Mouse (Mus musculus) neural tube, embryonic 14.5 days (tissue): ENCODE results near the gene Sept9. TPM values are rescaled to one million over a fixed set of nuclear protein-coding genes. Genes with fewer than 3 reads are reported as not detected.

ENCODE experiments used
- ATAC-seq: fragments of 200-750 bp; cut with Nextera tagmentation; 2 replicates; pipeline ENCODE4 v1.8.0; 2017; ENCODE audit warnings: low read depth, mild to moderate bottlenecking, moderate TSS enrichment, moderate library complexity
- H3K27ac ChIP-seq: fragments of 300-500 bp; sonication (generic); 2 replicates; pipeline ENCODE4 v1.5.1; 2014; ENCODE audit warnings: low read depth, mild to moderate bottlenecking, control low read depth, low read length, moderate library complexity, mixed read lengths
- H3K27me3 ChIP-seq: fragments of 300-500 bp; sonication (generic); 2 replicates; pipeline ENCODE4 v1.6.1; 2014; ENCODE audit warnings: low read length; ENCODE audit not compliant: control insufficient read depth, insufficient read depth
- H3K36me3 ChIP-seq: fragments of 300-500 bp; sonication (generic); 2 replicates; pipeline ENCODE4 v1.6.1; 2014; ENCODE audit warnings: low read length, mixed read lengths; ENCODE audit not compliant: control insufficient read depth, insufficient read depth
- H3K4me1 ChIP-seq: fragments of 300-500 bp; sonication (generic); 2 replicates; pipeline ENCODE4 v1.6.1; 2014; ENCODE audit warnings: low read length; ENCODE audit not compliant: control insufficient read depth, insufficient read depth
- H3K4me2 ChIP-seq: fragments of 300-500 bp; sonication (generic); 2 replicates; pipeline ENCODE4 v1.6.1; 2014; ENCODE audit warnings: mild to moderate bottlenecking, low read depth, low read length, control low read depth
- H3K4me3 ChIP-seq: fragments of 300-500 bp; sonication (generic); 2 replicates; pipeline ENCODE4 v1.5.1; 2014; ENCODE audit warnings: low read depth, low read length, control low read depth, mixed read lengths
- H3K9ac ChIP-seq: fragments of 300-500 bp; sonication (generic); replicated peaks from 2 replicates; pipeline ENCODE4 v1.6.1; 2014; ENCODE audit warnings: low read depth, mild to moderate bottlenecking, control low read depth, low read length, mixed read lengths
- H3K9me3 ChIP-seq: fragments of 300-500 bp; sonication (generic); 2 replicates; pipeline ENCODE4 v1.6.1; 2016; ENCODE audit warnings: low read length; ENCODE audit not compliant: control insufficient read depth
- WGBS: fragments of 180-500 bp; shearing (Covaris S2); extraction: QIAGEN DNeasy Blood & Tissue Kit; methylation state at CpG from one replicate; pipeline ENCODE4 v1.1.7; 2014; 5-methylcytosine and 5-hydroxymethylcytosine counted together
- polyA plus RNA-seq: library from polyadenylated mRNA; unstranded; fragments of >200 nt; fragmentation: Nextera tagmentation; extraction: Ambion mirVana; gene quantifications from 2 replicates; pipeline ENCODE4 v1.2.1, GENCODE M21; 2014

Sept9 gene
- 70.6 and 95.1 TPM in 2 replicates for polyA plus RNA-seq

GRCm38 (mm10) chr11:117199282-117200175 is at the start of gene Sept9:
TSS of gene Sept9 (plus strand) at chr11:117199661.
- no peak for ATAC-seq
- H3K27me3 ChIP-seq, result peaks cover 25% of the 10 kb centered on the region
- 2% methylated on average over 67 of the region's 70 CpGs for WGBS
- H3K4me1 ChIP-seq, result 0 out of 2 replicates have a peak, but pooled peaks cover 4% of the 10 kb centered on the region
- H3K9ac ChIP-seq, result peak within 1 kb of the TSS; percentile 21; the same call in 1 of the 2 replicates
- no peaks in the 10 kb centered on the region for H3K36me3 ChIP-seq
- H3K27ac ChIP-seq, result no peak within 1 kb of the TSS
- H3K4me2 ChIP-seq, result peak within 1 kb of the TSS; percentile 52
- no peaks in the 10 kb centered on the region for H3K9me3 ChIP-seq
- H3K4me3 ChIP-seq, result peak within 1 kb of the TSS; percentile 25

- Histone ChIP-seq H3K27me3 (no peaks in the 10 kb centered on the region), H3K9ac (no peak overlapping the region), H3K36me3 (peaks cover 62% of the 10 kb centered on the region), H3K4me1 (no peaks in the 10 kb centered on the region), H3K4me3 (no peak overlapping the region), H3K4me2 (no peak overlapping the region), H3K27ac (no peak overlapping the region), H3K9me3 (no peaks in the 10 kb centered on the region)
- no peak for ATAC-seq
- WGBS, result 64% methylated on average over 9 of the region's 9 CpGs
These were observed 48.9 kb upstream of the Sept9 start for GRCm38 (mm10) chr11:117150467-117150966.

- Histone ChIP-seq H3K27me3 (no peaks in the 10 kb centered on the region), H3K27ac (no peak overlapping the region), H3K4me1 (no peaks in the 10 kb centered on the region), H3K9me3 (no peaks in the 10 kb centered on the region), H3K4me3 (no peak overlapping the region), H3K36me3 (peaks cover 56% of the 10 kb centered on the region), H3K9ac (no peak overlapping the region), H3K4me2 (no peak overlapping the region)
- ATAC-seq, result no peak
- WGBS, result 93% methylated on average over 7 of the region's 7 CpGs
These were observed 48.0 kb upstream of the Sept9 start for GRCm38 (mm10) chr11:117151461-117151860.

- WGBS, result 94% methylated on average over 6 of the region's 6 CpGs
- Histone ChIP-seq H3K9ac (no peak overlapping the region), H3K27me3 (no peaks in the 10 kb centered on the region), H3K36me3 (peaks cover 58% of the 10 kb centered on the region), H3K4me2 (no peak overlapping the region), H3K27ac (no peak overlapping the region), H3K9me3 (no peaks in the 10 kb centered on the region), H3K4me1 (no peaks in the 10 kb centered on the region), H3K4me3 (no peak overlapping the region)
- no peak for ATAC-seq
These were observed 46.9 kb upstream of the Sept9 start for GRCm38 (mm10) chr11:117152541-117152940.

GRCm38 (mm10) chr11:117153553-117153952 is 45.9 kb upstream of the Sept9 start:
- Histone ChIP-seq H3K27me3 (no peaks in the 10 kb centered on the region), H3K27ac (no peak overlapping the region), H3K9me3 (no peaks in the 10 kb centered on the region), H3K4me3 (no peak overlapping the region), H3K4me1 (no peaks in the 10 kb centered on the region), H3K36me3 (peaks cover 53% of the 10 kb centered on the region), H3K4me2 (no peak overlapping the region), H3K9ac (no peak overlapping the region)
- ATAC-seq, result no peak
- WGBS, result 60% methylated on average over 9 of the region's 9 CpGs

GRCm38 (mm10) chr11:117154088-117154815 is 45.2 kb upstream of the Sept9 start:
- no peaks in the 10 kb centered on the region for H3K27me3 ChIP-seq
- H3K4me3 ChIP-seq, result no peak overlapping the region
- ATAC-seq, result no peak
- WGBS, result 48% methylated on average over 7 of the region's 7 CpGs
- no peak overlapping the region for H3K4me2 ChIP-seq
- no peaks in the 10 kb centered on the region for H3K4me1 ChIP-seq
- H3K9me3 ChIP-seq, result no peaks in the 10 kb centered on the region
- H3K27ac ChIP-seq, result no peak overlapping the region
- H3K9ac ChIP-seq, result no peak overlapping the region
- H3K36me3 ChIP-seq, result peaks cover 52% of the 10 kb centered on the region

GRCm38 (mm10) chr11:117156725-117157124 is 42.7 kb upstream of the Sept9 start:
- H3K4me2 ChIP-seq, result no peak overlapping the region
- no peak overlapping the region for H3K27ac ChIP-seq
- ATAC-seq, result no peak
- WGBS, result 10% methylated on average over 14 of the region's 15 CpGs
- no peaks in the 10 kb centered on the region for H3K4me1 ChIP-seq
- no peak overlapping the region for H3K4me3 ChIP-seq
- H3K27me3 ChIP-seq, result no peaks in the 10 kb centered on the region
- no peak overlapping the region for H3K9ac ChIP-seq
- H3K9me3 ChIP-seq, result no peaks in the 10 kb centered on the region
- H3K36me3 ChIP-seq, result peaks cover 33% of the 10 kb centered on the region

GRCm38 (mm10) chr11:117158343-117158742 is 41.1 kb upstream of the Sept9 start:
- Histone ChIP-seq H3K36me3 (peaks cover 33% of the 10 kb centered on the region), H3K27ac (no peak overlapping the region), H3K9ac (no peak overlapping the region), H3K4me2 (no peak overlapping the region), H3K9me3 (no peaks in the 10 kb centered on the region), H3K27me3 (no peaks in the 10 kb centered on the region), H3K4me3 (no peak overlapping the region), H3K4me1 (no peaks in the 10 kb centered on the region)
- no peak for ATAC-seq
- 65% methylated on average over 11 of the region's 11 CpGs for WGBS
